Mouse (Mus musculus) Muller cell, postnatal 12 days (primary cell): ENCODE data around the gene Pdc.
"Not testable (repeated sequence)": the region's sequence is repeated elsewhere in the genome, so short reads cannot be mapped to it uniquely, and the experiment has no call there.

Experiments used
- DNase-seq: peaks from one replicate; pipeline ENCODE4 v3.0.0-alpha.2; 2015; ENCODE audit errors: inconsistent ontology term

The Pdc gene

GRCm38 (mm10) chr1:150319205-150319604 lies at the start of gene Pdc:
Gene Pdc, plus strand, starts transcription at chr1:150319417.
- DNase-seq: no peak

- not testable (repeated sequence) for DNase-seq
Measured at GRCm38 (mm10) chr1:150294051-150294450, 25.2 kb upstream of the Pdc start.

GRCm38 (mm10) chr1:150307599-150307998 lies 11.6 kb upstream of the Pdc start:
- peak; percentile 3 for DNase-seq

- DNase-seq: no peak
Measured at GRCm38 (mm10) chr1:150335111-150335510, 15.9 kb downstream of the Pdc start.

- DNase-seq: no peak
Measured at GRCm38 (mm10) chr1:150360864-150361263, 41.6 kb downstream of the Pdc start.

GRCm38 (mm10) chr1:150372895-150373294 lies 53.7 kb downstream of the Pdc start:
- DNase-seq: no peak

- DNase-seq: no peak
Measured at GRCm38 (mm10) chr1:150374247-150374646, 55.0 kb downstream of the Pdc start.
